Mouse (Mus musculus) cerebellum, adult 2 months (tissue): ENCODE measurements around the gene Ppp2r2d.

Experiments used
- CTCF ChIP-seq: fragments of 200-500 bp; IDR thresholded peaks from 2 replicates; pipeline ENCODE4 v1.5.1; 2011; ENCODE audit warnings: low read depth, mild to moderate bottlenecking, control low read depth, low read length, moderate library complexity, borderline replicate concordance; ENCODE audit not compliant: insufficient read depth
- POLR2A ChIP-seq: fragments of 200-500 bp; IDR thresholded peaks from 2 replicates; pipeline ENCODE4 v1.6.1; 2011; ENCODE audit warnings: low read length, control low read depth, borderline replicate concordance; ENCODE audit not compliant: insufficient read depth

- no peak for TF ChIP-seq CTCF
- no peak for TF ChIP-seq POLR2A
Measured at GRCm38 (mm10) chr7:138864776-138865175, 18.9 kb downstream of the Ppp2r2d start.
